Mouse (Mus musculus) retina, embryonic 14.5 days (tissue): ENCODE measurements around the gene Iqschfp.
A peak's percentile ranks its signal among the peaks of the same experiment; 100 is the strongest.

ENCODE experiments used
- DNase-seq: peaks from one replicate; pipeline ENCODE4 v3.0.0-alpha.2; 2015; ENCODE audit warnings: low spot score

Gene Iqschfp

DNA sequence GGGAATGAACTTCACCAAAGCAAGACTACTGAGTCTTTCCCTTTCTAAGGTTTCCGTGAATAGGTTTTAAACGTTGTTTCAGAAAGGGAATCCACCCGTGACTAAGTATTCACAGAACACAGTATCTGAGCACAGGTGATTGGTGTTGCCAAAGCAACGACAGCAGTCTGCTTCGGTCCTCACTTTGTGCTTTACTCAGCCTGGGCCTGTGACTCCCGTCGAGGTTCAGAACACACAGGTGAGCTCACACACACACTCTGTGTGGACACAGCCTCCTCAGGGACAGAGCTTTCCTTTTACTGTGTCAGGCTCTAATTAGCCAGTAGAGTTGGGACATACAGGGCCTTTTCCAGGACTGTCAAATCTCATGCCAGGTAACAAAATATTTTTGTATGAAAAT, 542.4 kb downstream of the Iqschfp start:
- no peak for DNase-seq

DNA sequence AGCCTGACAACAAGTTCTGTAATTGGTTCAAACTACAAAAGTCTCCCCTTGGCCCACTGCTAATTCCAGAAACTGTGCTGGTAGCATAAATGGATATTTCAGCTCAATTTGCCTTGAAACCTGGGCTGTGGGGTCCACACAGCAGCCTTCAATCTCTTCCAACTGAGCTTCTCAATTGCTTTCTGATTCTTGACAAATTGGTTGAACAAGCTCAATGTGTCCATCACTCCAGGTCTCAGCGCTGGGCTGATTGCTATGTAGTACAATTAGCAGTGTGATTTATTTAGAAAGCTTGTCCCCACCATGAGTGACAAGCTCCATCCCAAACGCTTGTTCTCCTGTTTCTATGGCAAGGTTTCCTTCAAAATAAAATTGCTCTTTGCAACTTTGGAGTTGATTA, 542.9 kb downstream of the Iqschfp start:
- DNase-seq, result no peak

DNA sequence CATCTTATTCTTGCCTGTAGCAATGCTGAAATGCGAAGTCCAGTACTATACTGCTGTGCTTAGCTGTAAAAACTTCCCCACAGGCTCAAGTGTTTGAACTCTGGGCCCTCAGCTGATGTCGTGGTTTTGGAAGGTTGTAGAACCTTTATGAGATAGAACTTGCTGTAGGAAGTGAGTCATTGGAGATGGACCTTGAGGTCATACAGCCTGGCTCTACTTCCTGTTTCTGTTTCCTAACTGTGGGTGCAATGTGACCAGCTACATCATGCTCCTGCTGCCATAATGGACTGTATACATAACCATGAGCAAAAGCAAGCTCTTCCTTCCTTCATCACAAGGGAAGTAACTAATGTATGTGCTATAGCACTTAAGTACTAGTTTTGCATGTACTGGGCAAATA, 556.4 kb downstream of the Iqschfp start:
- DNase-seq, result no peak

GRCm38 (mm10) chr3:68451634-68452033, 559.6 kb downstream of the Iqschfp start:
- no peak for DNase-seq

GRCm38 (mm10) chr3:68453266-68453665, 561.2 kb downstream of the Iqschfp start:
- DNase-seq, result no peak

GRCm38 (mm10) chr3:68453719-68454455, 561.9 kb downstream of the Iqschfp start:
- DNase-seq, result no peak

GRCm38 (mm10) chr3:68466643-68467042, 574.6 kb downstream of the Iqschfp start:
- no peak for DNase-seq

- DNase-seq, result peak; percentile 45
Measured at GRCm38 (mm10) chr3:68467941-68468687, 576.1 kb downstream of the Iqschfp start.

- DNase-seq, result no peak
Measured at GRCm38 (mm10) chr3:68469643-68470042, 577.6 kb downstream of the Iqschfp start.

- DNase-seq, result no peak
Measured at GRCm38 (mm10) chr3:68470061-68470460, 578.0 kb downstream of the Iqschfp start.

- DNase-seq, result no peak
Measured at GRCm38 (mm10) chr3:68470622-68471021, 578.6 kb downstream of the Iqschfp start.

- no peak for DNase-seq
Measured at GRCm38 (mm10) chr3:68476336-68476735, 584.3 kb downstream of the Iqschfp start.

DNA sequence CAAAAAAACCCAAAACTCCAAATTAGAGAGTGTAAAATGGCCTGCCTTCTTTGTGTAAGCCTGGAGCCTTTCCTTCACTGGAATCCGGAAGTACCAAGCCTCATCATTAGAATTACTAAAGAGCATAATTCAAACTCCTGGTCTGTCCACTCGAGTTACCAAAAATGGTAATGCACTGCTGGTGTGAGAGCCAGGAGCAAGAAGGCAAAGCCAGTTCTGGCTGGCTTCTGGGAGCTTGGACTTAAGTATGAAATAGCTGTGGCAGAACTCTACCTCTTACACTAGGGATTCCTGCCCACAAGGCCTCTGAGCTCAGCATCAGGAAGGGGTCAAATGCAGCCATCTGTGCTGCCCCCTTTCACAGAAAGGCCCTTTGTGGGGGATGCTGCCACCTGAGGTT, 585.4 kb downstream of the Iqschfp start:
- DNase-seq, result no peak

GRCm38 (mm10) chr3:68479266-68479665, 587.2 kb downstream of the Iqschfp start:
- DNase-seq, result no peak

DNA sequence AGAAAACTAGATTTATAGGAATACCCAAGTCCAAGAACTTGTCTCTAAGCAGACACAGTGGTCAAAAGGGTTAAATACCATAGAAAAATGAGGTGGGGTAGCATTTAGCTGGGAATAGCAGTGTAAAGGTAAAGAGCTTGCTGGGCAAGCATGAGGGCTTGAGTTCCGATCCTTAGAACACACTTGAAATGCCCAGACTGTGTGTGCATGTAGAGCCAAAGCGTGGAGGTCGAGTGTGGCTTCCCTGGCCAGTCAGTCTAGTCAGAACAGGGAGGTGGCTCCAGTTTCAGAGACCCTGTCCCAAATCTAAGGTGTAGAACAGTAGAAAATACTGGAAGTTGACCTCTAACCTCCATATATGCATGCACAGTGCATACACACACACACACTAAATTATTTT, 591.5 kb downstream of the Iqschfp start:
- no peak for DNase-seq

GRCm38 (mm10) chr3:68484021-68484420, 592.0 kb downstream of the Iqschfp start:
- no peak for DNase-seq

- no peak for DNase-seq
Measured at GRCm38 (mm10) chr3:68484561-68484960, 592.5 kb downstream of the Iqschfp start.

DNA sequence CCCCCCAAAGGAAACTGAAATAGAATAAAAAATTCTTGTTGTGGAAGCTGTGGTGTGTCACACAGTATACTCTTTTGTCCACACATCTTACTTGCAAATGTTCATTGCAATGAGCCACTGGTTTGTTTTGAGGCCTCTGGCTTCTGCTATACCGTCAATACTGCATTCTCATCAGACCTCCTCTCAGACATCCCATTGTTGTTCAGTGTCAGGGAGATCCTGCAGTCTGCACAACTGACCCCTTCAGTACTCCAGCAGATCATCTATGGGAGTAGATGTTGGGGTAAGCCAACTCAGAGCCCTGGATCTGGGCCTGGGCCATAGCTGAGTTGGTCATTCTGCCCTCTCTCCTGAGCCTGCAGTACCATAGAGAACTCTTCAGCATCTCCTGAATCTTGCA, 595.6 kb downstream of the Iqschfp start:
- DNase-seq, result no peak

DNA sequence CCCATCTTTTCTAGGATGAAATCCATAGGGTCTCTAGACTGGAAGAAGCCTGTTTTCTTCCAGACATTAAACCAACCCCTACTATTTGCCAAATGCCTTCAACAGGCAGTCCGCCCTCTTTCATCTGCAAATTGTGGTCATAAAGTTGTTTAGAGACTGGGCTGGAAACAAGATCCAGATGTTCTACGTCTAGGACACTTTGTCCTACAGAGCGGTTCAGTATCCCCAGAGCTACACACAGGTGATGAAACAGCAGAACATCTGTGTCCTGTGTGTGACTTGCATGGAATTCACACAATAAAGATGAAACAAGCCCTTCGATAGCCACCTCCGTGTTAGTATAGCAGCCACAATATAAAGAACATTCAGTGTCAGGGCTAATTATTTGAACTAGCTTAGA, 596.3 kb downstream of the Iqschfp start:
- DNase-seq, result no peak

DNA sequence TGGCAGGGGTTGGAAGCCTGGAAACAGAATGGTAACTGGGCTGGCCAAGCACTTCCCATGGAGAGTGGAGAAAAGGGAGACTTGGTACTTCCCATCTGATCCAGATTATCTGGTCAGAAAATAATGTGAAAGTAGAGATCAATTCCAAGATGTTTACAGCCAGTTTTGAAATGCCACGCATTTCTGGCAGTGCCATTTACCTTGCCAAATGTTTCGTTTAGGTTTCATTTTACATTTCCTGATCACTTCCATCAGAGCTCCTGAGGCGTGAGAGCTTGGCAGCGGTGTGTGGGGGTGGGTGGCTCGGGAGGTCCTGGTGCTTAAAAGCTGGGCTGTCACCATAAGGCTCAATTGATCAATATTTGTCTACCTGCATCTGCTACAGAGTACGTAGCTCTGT, 599.5 kb downstream of the Iqschfp start:
- no peak for DNase-seq

GRCm38 (mm10) chr3:68492066-68492465, 600.0 kb downstream of the Iqschfp start:
- no peak for DNase-seq

- DNase-seq, result no peak
Measured at GRCm38 (mm10) chr3:68492513-68492912, 600.5 kb downstream of the Iqschfp start.

- peak; percentile 43 for DNase-seq
Measured at GRCm38 (mm10) chr3:68493170-68493585, 601.1 kb downstream of the Iqschfp start.
